In the genomic region with DNA sequence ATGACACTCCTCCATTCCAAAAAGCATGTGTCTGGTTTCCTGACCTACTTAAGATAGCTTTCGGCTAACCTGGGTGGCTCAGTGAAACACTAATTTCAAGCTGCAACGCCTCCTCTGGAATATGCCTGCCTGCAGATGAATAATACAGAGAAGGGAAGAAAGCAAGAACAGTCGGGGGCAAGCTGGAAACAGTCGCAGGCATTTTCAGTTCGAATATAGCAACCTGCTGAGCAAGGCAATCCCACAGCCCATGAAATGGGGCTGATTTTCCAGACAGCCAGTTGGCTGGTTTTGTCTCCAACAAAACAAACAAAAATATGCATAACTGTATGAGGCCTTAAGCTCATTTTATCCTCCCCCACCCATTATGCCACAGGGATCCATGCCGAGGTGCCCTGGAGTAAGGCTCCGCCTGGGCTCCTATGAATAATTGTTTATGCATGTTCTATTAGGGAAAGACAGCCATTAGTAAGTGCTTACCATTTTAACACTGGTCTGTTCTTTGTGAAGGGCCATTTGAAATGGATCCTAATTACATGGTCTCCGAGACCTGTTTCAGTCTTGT, we compare ENCODE assay signal across 12 mouse cellular contexts.
DNase-seq lines count a peak whose midpoint lies in the region; ATAC-seq and TF ChIP-seq lines count a peak whose summit lies in the region.
"Had no signal": no experiment of that assay in that cellular context is flagged by ENCODE, and none has a peak within 500 bp of the region (broad histone marks: within the 10 kb centered on the region; RNA-seq: fewer than 3 reads in every experiment).

No protein-coding gene starts in this region.

- no peak overlapping the region for H3K4me2 ChIP-seq in midbrain, embryonic 14.5 days (ENCODE audit: low read length)
- no peak overlapping the region for H3K4me2 ChIP-seq in midbrain, embryonic 11.5 days
- H3K4me2 ChIP-seq in forebrain, postnatal 0 days (ENCODE audit: low read depth), result no peak overlapping the region
- H3K4me2 ChIP-seq in neural tube, embryonic 13.5 days, result no peak overlapping the region
- no peak overlapping the region for H3K4me2 ChIP-seq in kidney, embryonic 16.5 days (replicated peaks; ENCODE audit: low read depth, low read length)
- H3K4me2 ChIP-seq: heart, embryonic 13.5 days had no signal

- no peaks in the 10 kb centered on the region for H3K36me3 ChIP-seq in midbrain, embryonic 14.5 days (ENCODE audit: control insufficient read depth, insufficient read depth, low read length)
- H3K36me3 ChIP-seq in midbrain, embryonic 11.5 days (ENCODE audit: control insufficient read depth, insufficient read depth, low read length), result no peaks in the 10 kb centered on the region
- H3K36me3 ChIP-seq in forebrain, postnatal 0 days (ENCODE audit: insufficient read depth), result 0 out of 2 replicates have a peak, but pooled peaks cover 3% of the 10 kb centered on the region
- H3K36me3 ChIP-seq in neural tube, embryonic 13.5 days, result peaks cover 6% of the 10 kb centered on the region; the same call in 1 of the 2 replicates
- H3K36me3 ChIP-seq in limb, embryonic 10.5 days, result no peaks in the 10 kb centered on the region
- no peaks in the 10 kb centered on the region for H3K36me3 ChIP-seq in kidney, embryonic 16.5 days (ENCODE audit: insufficient read depth, low read length)

- peaks cover 4% of the 10 kb centered on the region; the same call in 1 of the 2 replicates for H3K4me1 ChIP-seq in midbrain, embryonic 14.5 days (ENCODE audit: control insufficient read depth, insufficient read depth, low read length)
- H3K4me1 ChIP-seq in midbrain, embryonic 11.5 days (ENCODE audit: control insufficient read depth, insufficient read depth, low read length), result peaks cover 9% of the 10 kb centered on the region; the same call in 1 of the 2 replicates
- H3K4me1 ChIP-seq in forebrain, postnatal 0 days (ENCODE audit: insufficient read depth), result peaks cover 10% of the 10 kb centered on the region; the same call in 1 of the 2 replicates
- peaks cover 24% of the 10 kb centered on the region for H3K4me1 ChIP-seq in neural tube, embryonic 13.5 days (replicated peaks)
- H3K4me1 ChIP-seq in limb, embryonic 10.5 days, result no peaks in the 10 kb centered on the region
- no peaks in the 10 kb centered on the region for H3K4me1 ChIP-seq in kidney, embryonic 16.5 days (ENCODE audit: insufficient read depth, low read length)
- H3K4me1 ChIP-seq: heart, embryonic 13.5 days had no signal

- H3K27ac ChIP-seq in midbrain, embryonic 14.5 days (replicated peaks; ENCODE audit: low read depth, low read length), result peak overlapping the region; percentile 61; the same call in 1 of the 2 replicates
- H3K27ac ChIP-seq in midbrain, embryonic 11.5 days (ENCODE audit: low read depth, low read length), result no peak overlapping the region
- H3K27ac ChIP-seq in forebrain, postnatal 0 days (ENCODE audit: low read depth, low read length), result peak overlapping the region; percentile 35
- H3K27ac ChIP-seq in neural tube, embryonic 13.5 days (replicated peaks), result peak overlapping the region; percentile 55
- H3K27ac ChIP-seq in limb, embryonic 10.5 days, result no peak overlapping the region
- no peak overlapping the region for H3K27ac ChIP-seq in kidney, embryonic 16.5 days (ENCODE audit: low read length)
- H3K27ac ChIP-seq: heart, embryonic 13.5 days; left cerebral cortex, adult 2 months had no signal

- 33% methylated on average over 8 of the region's 8 CpGs for WGBS in midbrain, embryonic 14.5 days
- 68% methylated on average over 8 of the region's 8 CpGs for WGBS in midbrain, embryonic 11.5 days
- WGBS in forebrain, postnatal 0 days, result 20% methylated on average over 8 of the region's 8 CpGs
- WGBS in neural tube, embryonic 13.5 days, result 34% methylated on average over 8 of the region's 8 CpGs
- 86% methylated on average over 8 of the region's 8 CpGs for WGBS in limb, embryonic 10.5 days
- WGBS in kidney, embryonic 16.5 days, result 90% methylated on average over 8 of the region's 8 CpGs

- DNase-seq in midbrain, embryonic 14.5 days, result peak; percentile 59
- DNase-seq in midbrain, embryonic 11.5 days (ENCODE audit: low spot score, missing footprints), result no peak
- peak; percentile 69 for DNase-seq in forebrain, postnatal 0 days
- DNase-seq in layer of hippocampus, adult 9-10 months (ENCODE audit: low spot score), result peak; percentile 22
- DNase-seq in limb, embryonic 10.5 days (ENCODE audit: low spot score), result no peak
- no peak for DNase-seq in lung, postnatal 14 days

- TF ChIP-seq CTCF in forebrain, postnatal 0 days (IDR thresholded peaks at IDR 0.05; ENCODE audit: low read depth), result no peak

- no peak overlapping the region for H3K4me3 ChIP-seq in midbrain, embryonic 14.5 days (replicated peaks; ENCODE audit: low read depth, low read length)
- no peak overlapping the region for H3K4me3 ChIP-seq in midbrain, embryonic 11.5 days (ENCODE audit: low read depth, low read length)
- H3K4me3 ChIP-seq in forebrain, postnatal 0 days (ENCODE audit: low read depth, low read length), result no peak overlapping the region
- no peak overlapping the region for H3K4me3 ChIP-seq in neural tube, embryonic 13.5 days
- H3K4me3 ChIP-seq in limb, embryonic 10.5 days, result no peak overlapping the region
- H3K4me3 ChIP-seq in kidney, embryonic 16.5 days (ENCODE audit: low read length), result no peak overlapping the region
- H3K4me3 ChIP-seq: heart, embryonic 13.5 days; left cerebral cortex, adult 2 months had no signal

- no peaks in the 10 kb centered on the region for H3K9me3 ChIP-seq in midbrain, embryonic 14.5 days (ENCODE audit: control insufficient read depth, low read length)
- H3K9me3 ChIP-seq in midbrain, embryonic 11.5 days (ENCODE audit: control insufficient read depth, low read length), result no peaks in the 10 kb centered on the region
- H3K9me3 ChIP-seq in forebrain, postnatal 0 days (ENCODE audit: low read length), result 0 out of 2 replicates have a peak, but pooled peaks cover 3% of the 10 kb centered on the region
- no peaks in the 10 kb centered on the region for H3K9me3 ChIP-seq in neural tube, embryonic 13.5 days
- H3K9me3 ChIP-seq in limb, embryonic 10.5 days (replicated peaks), result no peaks in the 10 kb centered on the region
- H3K9me3 ChIP-seq in kidney, embryonic 16.5 days (ENCODE audit: low read length), result no peaks in the 10 kb centered on the region
- H3K9me3 ChIP-seq: heart, embryonic 13.5 days had no signal

- ATAC-seq in midbrain, embryonic 14.5 days (ENCODE audit: low FRiP score, low TSS enrichment), result no peak; the same call in 1 of the 2 replicates
- no peak for ATAC-seq in midbrain, embryonic 11.5 days (ENCODE audit: low FRiP score)
- peak; percentile 85 for ATAC-seq in forebrain, postnatal 0 days
- no peak; the same call in 1 of the 2 replicates for ATAC-seq in neural tube, embryonic 13.5 days (ENCODE audit: low read depth)
- no peak for ATAC-seq in kidney, embryonic 16.5 days (ENCODE audit: low FRiP score, low TSS enrichment)
- ATAC-seq: intestine, embryonic 16.5 days had no signal

- H3K27me3 ChIP-seq in midbrain, embryonic 14.5 days (ENCODE audit: control insufficient read depth, insufficient read depth, low read length), result peaks cover 22% of the 10 kb centered on the region
- H3K27me3 ChIP-seq in midbrain, embryonic 11.5 days (ENCODE audit: control insufficient read depth, insufficient read depth, low read length), result no peaks in the 10 kb centered on the region; the same call in 1 of the 2 replicates
- H3K27me3 ChIP-seq in forebrain, postnatal 0 days (ENCODE audit: insufficient read depth, low read length), result no peaks in the 10 kb centered on the region
- H3K27me3 ChIP-seq in neural tube, embryonic 13.5 days, result no peaks in the 10 kb centered on the region
- H3K27me3 ChIP-seq in limb, embryonic 10.5 days (ENCODE audit: low read depth, poor library complexity, severe bottlenecking), result no peaks in the 10 kb centered on the region
- H3K27me3 ChIP-seq in kidney, embryonic 16.5 days (ENCODE audit: insufficient read depth, low read length), result no peaks in the 10 kb centered on the region
- H3K27me3 ChIP-seq: CH12.LX; heart, embryonic 13.5 days had no signal

- no peak overlapping the region for H3K9ac ChIP-seq in midbrain, embryonic 14.5 days (replicated peaks; ENCODE audit: low read length)
- H3K9ac ChIP-seq in midbrain, embryonic 11.5 days (ENCODE audit: low read length), result no peak overlapping the region
- no peak overlapping the region for H3K9ac ChIP-seq in forebrain, postnatal 0 days
- H3K9ac ChIP-seq in neural tube, embryonic 13.5 days, result no peak overlapping the region
- H3K9ac ChIP-seq in kidney, embryonic 16.5 days (replicated peaks; ENCODE audit: low read length), result no peak overlapping the region
- H3K9ac ChIP-seq: heart, embryonic 13.5 days had no signal

Comparison
In these comparisons a context has a peak if more than half of its experiments do, and no peak if none do; other contexts are left out.
1. DNase-seq: peak in midbrain, embryonic 14.5 days (single experiment), forebrain, postnatal 0 days (single experiment) and layer of hippocampus, adult 9-10 months (single experiment); none in midbrain, embryonic 11.5 days (single experiment), limb, embryonic 10.5 days (single experiment) and lung, postnatal 14 days (single experiment).
2. H3K27ac ChIP-seq: peak in midbrain, embryonic 14.5 days (single experiment), forebrain, postnatal 0 days (single experiment) and neural tube, embryonic 13.5 days (single experiment); none in midbrain, embryonic 11.5 days (single experiment), limb, embryonic 10.5 days (single experiment) and kidney, embryonic 16.5 days (single experiment).